Mouse (Mus musculus): ENCODE results near the gene Rem2.

DNA sequence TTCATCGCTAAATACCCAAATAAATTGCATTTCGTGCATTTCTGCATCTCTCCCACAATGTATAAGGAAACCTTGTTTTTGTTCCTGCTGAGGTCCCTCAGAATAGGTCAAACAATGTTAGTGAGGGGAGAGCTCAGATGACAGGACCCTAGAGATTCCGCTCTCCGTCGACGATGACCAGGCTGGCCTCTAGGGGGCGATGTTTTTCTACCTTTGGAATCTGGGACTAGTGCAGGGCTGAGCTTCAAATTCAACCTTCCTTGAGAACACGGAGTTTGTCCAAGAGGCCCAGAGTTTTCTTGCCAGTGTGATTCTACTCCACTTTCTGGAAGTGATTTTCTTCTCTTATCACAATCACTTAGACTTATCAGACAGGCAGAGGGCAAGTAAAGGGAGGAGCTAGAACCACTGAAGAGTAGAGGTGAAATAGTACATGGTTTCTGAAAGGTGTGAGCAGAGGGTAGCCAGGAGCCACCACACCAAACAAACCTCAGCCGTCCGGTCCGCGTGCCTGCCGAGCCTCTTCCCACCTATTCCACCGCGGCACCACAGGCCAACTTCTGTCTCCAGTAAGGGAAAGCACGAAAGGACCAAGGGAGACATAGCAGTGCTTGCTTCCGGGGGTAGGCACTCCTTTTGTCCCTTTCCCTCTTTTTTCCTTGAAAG, 52.7 kb downstream of the Rem2 start:
- TF ChIP-seq CTCF (IDR thresholded peaks at IDR 0.05; ENCODE audit: low read depth, low read length) (peak; percentile 87), POLR2A (IDR thresholded peaks at IDR 0.05; ENCODE audit: extremely low read depth, insufficient read depth, low read length) (no peak)
